Mouse (Mus musculus) embryonic facial prominence, embryonic 11.5 days (tissue): ENCODE data around the gene Gm3005. TPM values are rescaled to one million over a fixed set of nuclear protein-coding genes. Genes with fewer than 3 reads are reported as not detected.
"Not testable (repeated sequence)": the region's sequence is repeated elsewhere in the genome, so short reads cannot be mapped to it uniquely, and the experiment has no call there.

Experiments used
- ATAC-seq: fragments of 200-750 bp; cut with Nextera tagmentation; replicated peaks from 2 replicates; pipeline ENCODE4 v1.8.0; 2017; ENCODE audit warnings: low read depth; ENCODE audit not compliant: insufficient number of reproducible peaks, low FRiP score, low TSS enrichment
- DNase-seq: peaks from one replicate; pipeline ENCODE4 v3.0.0-alpha.2; 2015; ENCODE audit warnings: low spot score
- H3K27ac ChIP-seq: fragments of 300-500 bp; sonication (generic); replicated peaks from 2 replicates; pipeline ENCODE4 v1.5.1; 2014; ENCODE audit warnings: mild to moderate bottlenecking, low read depth, low read length, control low read depth
- H3K27me3 ChIP-seq: fragments of 300-500 bp; sonication (generic); 2 replicates; pipeline ENCODE4 v1.6.1; 2014; ENCODE audit warnings: mild to moderate bottlenecking, low read length, moderate library complexity, mixed read lengths; ENCODE audit not compliant: control insufficient read depth, insufficient read depth
- H3K36me3 ChIP-seq: fragments of 300-500 bp; sonication (generic); replicated peaks from 2 replicates; pipeline ENCODE4 v1.6.1; 2014; ENCODE audit warnings: low read depth, mild to moderate bottlenecking, low read length, moderate library complexity, mixed read lengths; ENCODE audit not compliant: control insufficient read depth, insufficient read depth
- H3K4me1 ChIP-seq: fragments of 300-500 bp; sonication (generic); 2 replicates; pipeline ENCODE4 v1.6.1; 2014; ENCODE audit warnings: low read length, mixed read lengths; ENCODE audit not compliant: control insufficient read depth, insufficient read depth
- H3K4me2 ChIP-seq: fragments of 300-500 bp; sonication (generic); 2 replicates; pipeline ENCODE4 v1.6.1; 2014; ENCODE audit warnings: low read depth, mild to moderate bottlenecking, control low read depth, low read length, moderate library complexity
- H3K4me3 ChIP-seq: fragments of 300-500 bp; sonication (generic); 2 replicates; pipeline ENCODE4 v1.5.1; 2014; ENCODE audit warnings: low read depth, low read length, control low read depth
- H3K9ac ChIP-seq: fragments of 300-500 bp; sonication (generic); replicated peaks from 2 replicates; pipeline ENCODE4 v1.6.1; 2014; ENCODE audit warnings: mild to moderate bottlenecking, control low read depth, low read length
- H3K9me3 ChIP-seq: fragments of 300-500 bp; sonication (generic); replicated peaks from 2 replicates; pipeline ENCODE4 v1.6.1; 2016; ENCODE audit warnings: mild to moderate bottlenecking, low read length, inconsistent platforms, mixed read lengths; ENCODE audit not compliant: control insufficient read depth
- WGBS: fragments of 180-500 bp; shearing (Covaris S2); extraction: QIAGEN DNeasy Blood & Tissue Kit; methylation state at CpG from one replicate; pipeline ENCODE4 v1.1.7; 2014; 5-methylcytosine and 5-hydroxymethylcytosine counted together
- polyA plus RNA-seq: library from polyadenylated mRNA; unstranded; fragments of >200 nt; fragmentation: Nextera tagmentation; extraction: Ambion mirVana; gene quantifications from 2 replicates; pipeline ENCODE4 v1.2.1, GENCODE M21; 2014

Gm3005 gene
- 0.45 and 1.6 TPM in 2 replicates for polyA plus RNA-seq

DNA sequence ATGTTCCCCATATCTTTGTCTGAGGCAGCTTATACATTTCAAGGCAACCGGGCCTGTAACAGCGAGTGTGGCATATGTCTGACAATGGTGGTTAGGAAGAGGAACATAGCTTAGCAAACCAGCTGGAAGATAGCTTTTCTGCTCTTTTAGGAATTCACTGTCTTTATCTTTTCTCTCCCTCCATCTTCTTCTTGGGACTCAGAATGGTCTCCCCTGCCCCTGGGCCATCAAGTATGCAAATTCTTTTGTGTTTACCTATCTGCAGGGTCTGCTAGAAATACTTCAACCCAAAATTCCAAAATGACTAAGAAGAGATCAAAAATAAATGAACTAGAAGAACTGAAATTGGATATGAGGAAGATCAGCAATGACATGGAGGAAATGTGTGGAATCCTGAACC lies at the start of gene Gm3005:
Gm3005 (plus strand) TSS at position 301 of the 400 bp plus-strand sequence.
- WGBS, result no CpG with 5 or more reads among the region's 2 CpGs
- ATAC-seq, result not testable (repeated sequence)

DNA sequence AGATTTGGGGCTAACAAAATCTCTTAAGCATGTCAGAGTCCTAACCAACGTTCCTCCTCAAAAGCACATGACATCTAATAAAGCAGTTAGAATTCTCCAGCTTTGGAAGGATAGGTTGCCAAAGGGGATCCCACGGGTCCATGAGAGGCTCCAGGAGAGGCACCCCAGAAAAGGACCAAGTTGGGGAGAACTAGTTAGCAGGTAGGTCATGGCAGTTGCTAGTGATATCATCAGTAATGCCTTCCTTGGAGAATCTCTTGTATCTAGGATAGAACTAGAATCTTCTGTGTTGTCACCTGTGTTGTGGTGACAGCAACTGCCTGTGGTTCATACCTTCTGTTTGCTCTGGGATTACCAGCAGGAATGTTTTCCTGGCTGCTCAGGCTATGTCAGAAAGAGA lies 33.1 kb upstream of the Gm3005 start, which contains the start of gene Gm10413:
Gm10413 (plus strand) TSS at position 301 of the 400 bp plus-strand sequence.
- H3K4me2 ChIP-seq, H3K27ac ChIP-seq, H3K9ac ChIP-seq, H3K27me3 ChIP-seq, DNase-seq, H3K36me3 ChIP-seq, H3K4me1 ChIP-seq, ATAC-seq, H3K4me3 ChIP-seq, H3K9me3 ChIP-seq: not testable (repeated sequence)
- whole genome bisulfite sequencing, result no CpG with 5 or more reads among the region's 2 CpGs

More for the DNA sequence above, at the start of gene Gm3005:
- not testable (repeated sequence) for H3K36me3 ChIP-seq, H3K4me2 ChIP-seq, H3K4me1 ChIP-seq, DNase-seq, H3K4me3 ChIP-seq, H3K27ac ChIP-seq, H3K9me3 ChIP-seq, H3K9ac ChIP-seq, H3K27me3 ChIP-seq

DNA sequence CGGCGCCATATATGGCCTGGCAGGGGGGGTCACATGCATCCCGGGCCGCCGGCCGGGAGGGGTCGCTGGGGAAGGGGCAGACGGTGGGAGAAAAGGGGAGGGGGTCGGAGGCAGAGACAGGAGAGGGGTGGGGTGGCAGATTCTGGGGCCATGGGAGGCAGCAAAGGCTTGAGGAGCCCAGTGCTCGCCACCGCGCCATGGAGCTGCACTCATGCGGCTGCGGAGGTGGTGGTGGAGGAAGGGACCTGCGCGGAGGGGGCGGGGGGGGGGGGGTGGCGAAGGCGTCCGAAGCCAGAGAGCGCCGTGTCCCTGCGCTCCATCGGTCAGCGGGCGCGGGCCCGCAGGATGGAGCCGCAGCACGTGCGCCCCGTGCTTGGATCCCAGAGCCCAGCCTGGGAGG lies 15.6 kb upstream of the Gm3005 start, which contains the start of gene Gm10409:
Gm10409 (plus strand) TSS at position 301 of the 400 bp plus-strand sequence.
- not testable (repeated sequence) for H3K4me2 ChIP-seq, H3K9ac ChIP-seq, H3K27ac ChIP-seq, DNase-seq, H3K9me3 ChIP-seq, H3K36me3 ChIP-seq, H3K27me3 ChIP-seq, H3K4me1 ChIP-seq, H3K4me3 ChIP-seq, ATAC-seq
- no CpG with 5 or more reads among the region's 32 CpGs for WGBS

DNA sequence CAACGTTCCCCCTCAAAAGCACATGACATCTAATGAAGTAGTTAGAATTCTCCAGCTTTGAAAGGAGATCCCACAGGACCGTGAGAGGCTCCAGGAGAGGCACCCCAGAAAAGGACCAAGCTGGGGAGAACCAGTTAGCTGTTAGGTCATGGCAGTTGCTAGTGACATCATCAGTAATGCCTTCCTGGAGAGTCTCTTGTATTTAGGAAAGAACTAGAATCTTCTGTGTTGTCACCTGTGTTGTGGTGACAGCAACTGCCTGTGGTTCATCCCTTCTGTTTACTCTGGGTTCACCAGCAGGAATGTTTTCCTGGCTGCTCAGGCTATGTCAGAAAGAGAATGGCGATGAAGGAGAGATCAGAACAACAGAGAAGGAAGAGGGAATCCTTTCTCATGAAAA lies 21.2 kb downstream of the Gm3005 start, which contains the start of gene Gm10408:
Gm10408 (plus strand) TSS at position 301 of the 400 bp plus-strand sequence.
- not testable (repeated sequence) for DNase-seq, H3K4me2 ChIP-seq, H3K9me3 ChIP-seq, H3K4me3 ChIP-seq, H3K27me3 ChIP-seq, H3K27ac ChIP-seq, H3K4me1 ChIP-seq, ATAC-seq, H3K36me3 ChIP-seq, H3K9ac ChIP-seq
- no CpG with 5 or more reads among the region's 3 CpGs for WGBS

DNA sequence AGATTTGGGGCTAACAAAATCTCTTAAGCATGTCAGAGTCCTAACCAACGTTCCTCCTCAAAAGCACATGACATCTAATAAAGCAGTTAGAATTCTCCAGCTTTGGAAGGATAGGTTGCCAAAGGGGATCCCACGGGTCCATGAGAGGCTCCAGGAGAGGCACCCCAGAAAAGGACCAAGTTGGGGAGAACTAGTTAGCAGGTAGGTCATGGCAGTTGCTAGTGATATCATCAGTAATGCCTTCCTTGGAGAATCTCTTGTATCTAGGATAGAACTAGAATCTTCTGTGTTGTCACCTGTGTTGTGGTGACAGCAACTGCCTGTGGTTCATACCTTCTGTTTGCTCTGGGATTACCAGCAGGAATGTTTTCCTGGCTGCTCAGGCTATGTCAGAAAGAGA lies 206.3 kb downstream of the Gm3005 start, which contains the start of gene Gm3012:
Gm3012 (plus strand) TSS at position 301 of the 400 bp plus-strand sequence.
- not testable (repeated sequence) for ATAC-seq, H3K9me3 ChIP-seq, DNase-seq, H3K4me2 ChIP-seq, H3K4me1 ChIP-seq, H3K9ac ChIP-seq, H3K27me3 ChIP-seq, H3K36me3 ChIP-seq, H3K27ac ChIP-seq, H3K4me3 ChIP-seq
- WGBS, result no CpG with 5 or more reads among the region's 2 CpGs

Other genes with a start within 250 kb of the Gm3005 start
- not detected in 2 replicates for gene Gm5795, start 239.8 kb upstream of the Gm3005 start, polyA plus RNA-seq
- gene D830030K20Rik, start 219.6 kb upstream of the Gm3005 start, polyA plus RNA-seq, result 8.3 and 10.6 TPM in 2 replicates
- gene Gm2956, start 95.5 kb upstream of the Gm3005 start, polyA plus RNA-seq, result not detected in 2 replicates
- not detected in 2 replicates for gene Gm10413, start 33.0 kb upstream of the Gm3005 start, polyA plus RNA-seq
- 2.4 and 2.5 TPM in 2 replicates for gene Gm10409, start 15.5 kb upstream of the Gm3005 start, polyA plus RNA-seq
- gene Gm10408, start 21.3 kb downstream of the Gm3005 start, polyA plus RNA-seq, result not detected in 2 replicates
- not detected in 2 replicates for gene Gm3012, start 206.4 kb downstream of the Gm3005 start, polyA plus RNA-seq
- gene Gm3020, start 223.9 kb downstream of the Gm3005 start, polyA plus RNA-seq, result 2.4 and 2.5 TPM in 2 replicates